25 mouse cellular contexts compared by ENCODE assay signal in genomic region chr6:67251095-67251494, GRCm38 (mm10). TPM values are rescaled to one million over a fixed set of nuclear protein-coding genes. Genes with fewer than 3 reads are reported as not detected.
DNase-seq lines count a peak whose midpoint lies in the region; ATAC-seq lines count a peak whose summit lies in the region.
"Had no signal": no experiment of that assay in that cellular context is flagged by ENCODE, and none has a peak within 500 bp of the region (broad histone marks: within the 10 kb centered on the region; RNA-seq: fewer than 3 reads in every experiment).

No protein-coding gene starts in this region.

- H3K36me3 ChIP-seq in midbrain, embryonic 11.5 days (ENCODE audit: control insufficient read depth, insufficient read depth, low read length): no peaks in the 10 kb centered on the region
- no peaks in the 10 kb centered on the region for H3K36me3 ChIP-seq in midbrain, embryonic 10.5 days
- H3K36me3 ChIP-seq: embryonic facial prominence, embryonic 10.5 days; embryonic facial prominence, embryonic 12.5 days; forebrain, embryonic 10.5 days; forebrain, embryonic 12.5 days; G1E had no signal

- no peak overlapping the region for H3K27ac ChIP-seq in midbrain, embryonic 11.5 days (ENCODE audit: low read depth, low read length)
- no peak overlapping the region for H3K27ac ChIP-seq in midbrain, embryonic 10.5 days (replicated peaks)
- H3K27ac ChIP-seq: embryonic facial prominence, embryonic 10.5 days; embryonic facial prominence, embryonic 12.5 days; forebrain, embryonic 10.5 days; forebrain, embryonic 12.5 days had no signal

- H3K9me3 ChIP-seq in midbrain, embryonic 11.5 days (ENCODE audit: control insufficient read depth, low read length): no peaks in the 10 kb centered on the region
- no peaks in the 10 kb centered on the region for H3K9me3 ChIP-seq in midbrain, embryonic 10.5 days (replicated peaks)
- H3K9me3 ChIP-seq: embryonic facial prominence, embryonic 10.5 days; embryonic facial prominence, embryonic 12.5 days; forebrain, embryonic 10.5 days; forebrain, embryonic 12.5 days; G1E had no signal

- no peak overlapping the region for H3K4me2 ChIP-seq in midbrain, embryonic 11.5 days
- H3K4me2 ChIP-seq: embryonic facial prominence, embryonic 12.5 days; forebrain, embryonic 12.5 days had no signal

- WGBS in midbrain, embryonic 11.5 days: 93% methylated on average over 4 of the region's 4 CpGs
- 88% methylated on average over 4 of the region's 4 CpGs for WGBS in midbrain, embryonic 10.5 days

- no peaks in the 10 kb centered on the region for H3K27me3 ChIP-seq in midbrain, embryonic 11.5 days (ENCODE audit: control insufficient read depth, insufficient read depth, low read length)
- H3K27me3 ChIP-seq in midbrain, embryonic 10.5 days (ENCODE audit: low read depth, poor library complexity, severe bottlenecking): no peaks in the 10 kb centered on the region
- H3K27me3 ChIP-seq: CH12.LX; embryonic facial prominence, embryonic 12.5 days; forebrain, embryonic 12.5 days had no signal

- no peak overlapping the region for H3K9ac ChIP-seq in midbrain, embryonic 11.5 days (ENCODE audit: low read length)
- H3K9ac ChIP-seq: embryonic facial prominence, embryonic 12.5 days; forebrain, embryonic 12.5 days had no signal

- peak; percentile 31 for DNase-seq in midbrain, embryonic 11.5 days (ENCODE audit: low spot score, missing footprints)
- no peak for DNase-seq in midbrain, embryonic 10.5 days (ENCODE audit: low spot score)
- DNase-seq in urinary bladder, postnatal 36 days (ENCODE audit: low spot score in 2 of 2): peak; percentile 9 to 22
- DNase-seq in urinary bladder, postnatal 10 days (ENCODE audit: low spot score): no peak
- no peak for DNase-seq in layer of hippocampus, adult 8-10 months (ENCODE audit: low spot score in 2 of 2)
- DNase-seq: adrenal gland, adult 8-10 months; adrenal gland, postnatal 14 days; adrenal gland, postnatal 36 days; B cell, adult 2 months; cerebellum, adult 11-12 months; cerebellum, adult 2 months; cerebellum, adult 9-10 months; cerebellum, postnatal 10 days; cerebellum, postnatal 25 days had no signal

- no peaks in the 10 kb centered on the region for H3K4me1 ChIP-seq in midbrain, embryonic 11.5 days (ENCODE audit: control insufficient read depth, insufficient read depth, low read length)
- no peaks in the 10 kb centered on the region for H3K4me1 ChIP-seq in midbrain, embryonic 10.5 days
- H3K4me1 ChIP-seq: embryonic facial prominence, embryonic 10.5 days; embryonic facial prominence, embryonic 12.5 days; forebrain, embryonic 10.5 days; forebrain, embryonic 12.5 days had no signal

- ATAC-seq in midbrain, embryonic 11.5 days (ENCODE audit: low FRiP score): no peak
- ATAC-seq: activated CD4-positive, CD25-positive, alpha-beta regulatory T cell, adult 4 months; CD4-positive, CD25-positive, alpha-beta regulatory T cell, adult 4 months; forebrain, embryonic 14.5 days; forebrain, embryonic 16.5 days; Patski had no signal

- H3K4me3 ChIP-seq in midbrain, embryonic 11.5 days (ENCODE audit: low read depth, low read length): no peak overlapping the region
- no peak overlapping the region for H3K4me3 ChIP-seq in midbrain, embryonic 10.5 days
- H3K4me3 ChIP-seq: embryonic facial prominence, embryonic 10.5 days; embryonic facial prominence, embryonic 12.5 days; forebrain, embryonic 10.5 days; forebrain, embryonic 12.5 days had no signal

RNA-seq across cellular contexts. Expression of gene Serbp1, which starts 13.1 kb away (rescaled TPM):
- 547 and 588 TPM in 2 replicates for polyA plus RNA-seq in midbrain, embryonic 11.5 days (2014; fragmentation: Nextera tagmentation; extraction: Ambion mirVana)
- polyA plus RNA-seq in midbrain, embryonic 10.5 days (2016; fragmentation: Nextera tagmentation; extraction: Ambion mirVana): 427 and 470 TPM in 2 replicates
- total RNA-seq in layer of hippocampus, adult 8-10 months (2022): 100 to 1,000 TPM; 145 to 214 (median 181) TPM

Comparison
In these comparisons a context has a peak if more than half of its experiments do, and no peak if none do; other contexts are left out.
1. DNase-seq: peak in midbrain, embryonic 11.5 days (single experiment) and urinary bladder, postnatal 36 days (2 of 2); none in midbrain, embryonic 10.5 days (single experiment), urinary bladder, postnatal 10 days (single experiment) and layer of hippocampus, adult 8-10 months (0 of 2).